Mouse (Mus musculus) midbrain, embryonic 11.5 days (tissue): ENCODE results near the gene Syngap1. TPM values are rescaled to one million over a fixed set of nuclear protein-coding genes. Genes with fewer than 3 reads are reported as not detected.

Source experiments
- ATAC-seq: fragments of 200-750 bp; cut with Nextera tagmentation; 2 replicates; pipeline ENCODE4 v1.8.0; 2017; ENCODE audit warnings: moderate TSS enrichment, moderate library complexity; ENCODE audit not compliant: low FRiP score
- DNase-seq: peaks from one replicate; pipeline ENCODE4 v3.0.0; 2015; ENCODE audit warnings: low spot score; ENCODE audit errors: missing footprints
- H3K27ac ChIP-seq: fragments of 300-500 bp; sonication (generic); 2 replicates; pipeline ENCODE4 v1.5.1; 2014; ENCODE audit warnings: low read depth, low read length
- H3K27me3 ChIP-seq: fragments of 300-500 bp; sonication (generic); 2 replicates; pipeline ENCODE4 v1.6.1; 2014; ENCODE audit warnings: mild to moderate bottlenecking, low read length, moderate library complexity, mixed read lengths; ENCODE audit not compliant: control insufficient read depth, insufficient read depth
- H3K36me3 ChIP-seq: fragments of 300-500 bp; sonication (generic); 2 replicates; pipeline ENCODE4 v1.6.1; 2014; ENCODE audit warnings: mild to moderate bottlenecking, low read length, moderate library complexity, mixed read lengths; ENCODE audit not compliant: control insufficient read depth, insufficient read depth
- H3K4me1 ChIP-seq: fragments of 300-500 bp; sonication (generic); 2 replicates; pipeline ENCODE4 v1.6.1; 2014; ENCODE audit warnings: low read length; ENCODE audit not compliant: control insufficient read depth, insufficient read depth
- H3K4me2 ChIP-seq: fragments of 300-500 bp; sonication (generic); 2 replicates; pipeline ENCODE4 v1.6.1; 2014; ENCODE audit warnings: mild to moderate bottlenecking, moderate library complexity
- H3K4me3 ChIP-seq: fragments of 300-500 bp; sonication (generic); 2 replicates; pipeline ENCODE4 v1.5.1; 2014; ENCODE audit warnings: low read depth, low read length
- H3K9ac ChIP-seq: fragments of 300-500 bp; sonication (generic); 2 replicates; pipeline ENCODE4 v1.6.1; 2014; ENCODE audit warnings: low read length
- H3K9me3 ChIP-seq: fragments of 300-500 bp; sonication (generic); 2 replicates; pipeline ENCODE4 v1.6.1; 2016; ENCODE audit warnings: low read length; ENCODE audit not compliant: control insufficient read depth
- WGBS: fragments of 180-500 bp; shearing (Covaris S2); extraction: QIAGEN DNeasy Blood & Tissue Kit; methylation state at CpG from one replicate; pipeline ENCODE4 v1.1.7; 2014; 5-methylcytosine and 5-hydroxymethylcytosine counted together
- polyA plus RNA-seq: library from polyadenylated mRNA; unstranded; fragments of >200 nt; fragmentation: Nextera tagmentation; extraction: Ambion mirVana; gene quantifications from 2 replicates; pipeline ENCODE4 v1.2.1, GENCODE M21; 2014

Gene Syngap1
- polyA plus RNA-seq, 1 experiment from 2014 or later = 2.3 TPM

DNA sequence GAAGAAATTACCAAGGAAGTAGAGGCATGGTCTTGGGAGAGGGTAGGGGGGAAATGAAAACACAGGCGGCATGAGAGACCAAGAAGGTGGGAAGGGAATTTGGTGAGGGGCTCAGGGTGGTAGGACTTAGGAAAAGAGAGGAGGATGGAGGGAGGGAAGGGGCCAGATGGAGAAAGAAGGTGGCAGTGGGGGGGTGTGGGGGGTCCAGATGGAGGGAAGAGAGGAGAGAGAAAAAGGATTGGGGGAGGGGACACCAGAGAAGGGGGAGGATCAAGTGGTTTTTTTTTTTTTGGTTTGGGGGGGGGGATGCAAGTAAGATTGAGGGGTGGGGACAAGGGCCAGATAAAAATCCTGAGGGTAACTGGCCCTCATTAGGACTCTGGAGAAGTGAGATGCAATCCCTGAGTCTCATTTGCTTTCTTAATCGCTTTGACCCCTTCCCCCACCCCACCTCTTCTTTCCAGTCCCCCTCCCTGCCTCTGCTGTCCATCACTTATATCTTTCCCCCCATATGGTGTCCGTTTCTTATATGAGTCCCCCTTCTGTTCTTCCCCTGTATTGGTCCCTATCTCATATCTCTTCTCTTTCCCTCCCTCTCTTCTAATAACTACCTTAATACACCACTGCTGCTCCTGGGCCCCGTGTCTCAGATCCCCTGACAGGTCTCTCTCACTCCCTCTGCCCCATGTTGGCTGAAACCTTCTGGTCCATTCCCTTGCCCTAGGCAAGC lies 953 bp downstream of the Syngap1 start:
- WGBS = 7% methylated on average over 4 of the region's 4 CpGs
- Histone ChIP-seq H3K36me3 (no peaks in the 10 kb centered on the region), H3K27me3 (no peaks in the 10 kb centered on the region), H3K4me3 (peak overlapping the region; percentile 37), H3K27ac (peak overlapping the region; percentile 88), H3K4me1 (peaks cover 43% of the 10 kb centered on the region), H3K9me3 (no peaks in the 10 kb centered on the region), H3K9ac (peak overlapping the region; percentile 74), H3K4me2 (peak overlapping the region; percentile 66)
- no peak for ATAC-seq
- peak; percentile 89 for DNase-seq

DNA sequence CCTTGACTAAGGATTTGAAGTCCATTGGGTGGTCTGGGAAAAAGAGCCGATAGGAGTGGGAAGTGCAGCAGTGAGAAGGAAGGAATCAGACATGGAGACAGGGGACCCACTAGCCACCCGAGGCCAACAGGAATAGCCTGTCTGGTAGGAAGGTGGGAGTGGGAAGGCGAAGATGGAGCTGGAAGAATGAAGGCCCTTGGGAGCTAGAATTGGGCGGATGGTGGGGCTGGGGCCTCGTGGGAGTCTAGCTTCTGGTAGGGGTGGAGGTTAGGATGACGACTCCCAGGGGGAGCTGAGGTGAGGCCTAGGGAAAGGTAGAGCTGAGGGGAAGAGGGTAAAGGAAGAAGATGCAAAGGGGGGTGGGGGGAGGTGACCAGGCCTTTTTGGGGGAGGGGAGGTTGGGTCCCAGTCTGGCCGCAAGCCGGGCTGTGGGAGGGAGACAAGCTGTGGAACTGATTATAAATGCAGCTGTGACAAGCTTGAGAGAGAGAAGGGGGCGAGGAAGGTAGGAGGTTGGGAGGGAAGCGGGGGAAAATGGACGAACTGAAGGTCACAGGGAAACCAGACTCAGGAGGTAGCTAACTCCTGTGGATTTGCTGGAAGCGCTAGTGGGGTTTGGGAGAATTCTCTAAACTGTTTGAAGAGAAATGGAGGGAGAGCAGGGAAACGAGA lies 4.9 kb downstream of the Syngap1 start:
- H3K27me3 ChIP-seq = no peaks in the 10 kb centered on the region
- peak overlapping the region; percentile 71 for H3K9ac ChIP-seq
- peak overlapping the region; percentile 78 for H3K4me2 ChIP-seq
- peaks cover 53% of the 10 kb centered on the region for H3K4me1 ChIP-seq
- H3K27ac ChIP-seq = peak overlapping the region; percentile 52
- no peaks in the 10 kb centered on the region for H3K9me3 ChIP-seq
- 19% methylated on average over 13 of the region's 13 CpGs for WGBS
- peak overlapping the region; percentile 28 for H3K4me3 ChIP-seq
- ATAC-seq (no peak), DNase-seq (peak; percentile 83)
- no peaks in the 10 kb centered on the region for H3K36me3 ChIP-seq

- Histone ChIP-seq H3K9ac (peak overlapping the region; percentile 71), H3K27me3 (no peaks in the 10 kb centered on the region), H3K4me3 (peak overlapping the region; percentile 28), H3K27ac (peak overlapping the region; percentile 52), H3K4me1 (peaks cover 57% of the 10 kb centered on the region), H3K9me3 (no peaks in the 10 kb centered on the region), H3K4me2 (peak overlapping the region; percentile 78), H3K36me3 (no peaks in the 10 kb centered on the region)
- peak; percentile 36 for ATAC-seq
- peak; percentile 94 for DNase-seq
- WGBS = under 1% methylated on average over 35 of the region's 37 CpGs
These were observed 5.5 kb downstream of the Syngap1 start for GRCm38 (mm10) chr17:26946567-26946966.

DNA sequence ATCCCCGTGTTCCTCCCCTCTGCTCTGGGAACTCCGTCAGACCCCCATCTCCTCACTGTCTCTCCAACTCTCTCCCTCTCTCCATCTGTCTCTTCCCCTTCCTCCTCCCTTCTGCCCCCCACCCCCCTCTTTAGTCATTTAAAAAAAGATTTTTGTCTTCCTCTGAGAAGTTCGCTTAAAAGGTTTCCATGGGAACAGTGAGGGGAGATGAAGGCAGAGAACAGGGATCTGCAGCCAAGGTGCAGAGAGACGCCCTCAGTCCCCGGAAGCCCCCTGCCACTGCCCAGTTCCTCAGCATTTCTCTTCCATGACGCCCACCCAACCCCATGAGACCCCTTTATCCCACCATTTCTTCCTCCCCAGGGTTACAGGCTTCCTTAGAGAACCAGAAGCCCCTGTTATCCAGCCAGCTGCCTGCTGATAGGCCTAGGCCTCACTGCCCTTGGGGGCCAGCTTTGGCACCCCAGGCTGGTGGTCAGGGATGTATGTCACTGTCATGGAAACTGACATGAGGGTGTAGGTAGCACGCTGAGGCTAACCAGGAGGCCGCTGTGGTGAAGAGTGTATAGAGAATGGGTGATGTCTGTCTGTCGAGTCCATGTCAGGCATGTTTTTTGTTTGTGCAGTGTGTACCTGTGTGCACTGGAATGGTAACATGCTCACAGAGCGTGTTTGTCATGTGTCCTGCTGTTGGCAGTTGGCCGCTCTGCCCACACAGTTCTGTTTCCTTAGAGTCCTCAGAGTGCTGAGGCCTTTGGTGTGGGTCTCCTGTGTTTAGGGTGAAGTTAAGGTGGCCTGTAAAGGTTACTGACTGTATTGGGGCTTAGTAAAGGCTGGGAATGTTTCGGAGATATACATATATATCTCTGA lies 6.4 kb downstream of the Syngap1 start:
- ATAC-seq (no peak), DNase-seq (peak; percentile 91)
- no peaks in the 10 kb centered on the region for H3K27me3 ChIP-seq
- H3K9me3 ChIP-seq = no peaks in the 10 kb centered on the region
- no peaks in the 10 kb centered on the region for H3K36me3 ChIP-seq
- WGBS = 26% methylated on average over 12 of the region's 12 CpGs
- H3K4me3 ChIP-seq = peak overlapping the region; percentile 28
- H3K4me2 ChIP-seq = peak overlapping the region; percentile 78
- peaks cover 60% of the 10 kb centered on the region for H3K4me1 ChIP-seq
- peak overlapping the region; percentile 52 for H3K27ac ChIP-seq
- H3K9ac ChIP-seq = peak overlapping the region; percentile 71; the same call in 1 of the 2 replicates

DNA sequence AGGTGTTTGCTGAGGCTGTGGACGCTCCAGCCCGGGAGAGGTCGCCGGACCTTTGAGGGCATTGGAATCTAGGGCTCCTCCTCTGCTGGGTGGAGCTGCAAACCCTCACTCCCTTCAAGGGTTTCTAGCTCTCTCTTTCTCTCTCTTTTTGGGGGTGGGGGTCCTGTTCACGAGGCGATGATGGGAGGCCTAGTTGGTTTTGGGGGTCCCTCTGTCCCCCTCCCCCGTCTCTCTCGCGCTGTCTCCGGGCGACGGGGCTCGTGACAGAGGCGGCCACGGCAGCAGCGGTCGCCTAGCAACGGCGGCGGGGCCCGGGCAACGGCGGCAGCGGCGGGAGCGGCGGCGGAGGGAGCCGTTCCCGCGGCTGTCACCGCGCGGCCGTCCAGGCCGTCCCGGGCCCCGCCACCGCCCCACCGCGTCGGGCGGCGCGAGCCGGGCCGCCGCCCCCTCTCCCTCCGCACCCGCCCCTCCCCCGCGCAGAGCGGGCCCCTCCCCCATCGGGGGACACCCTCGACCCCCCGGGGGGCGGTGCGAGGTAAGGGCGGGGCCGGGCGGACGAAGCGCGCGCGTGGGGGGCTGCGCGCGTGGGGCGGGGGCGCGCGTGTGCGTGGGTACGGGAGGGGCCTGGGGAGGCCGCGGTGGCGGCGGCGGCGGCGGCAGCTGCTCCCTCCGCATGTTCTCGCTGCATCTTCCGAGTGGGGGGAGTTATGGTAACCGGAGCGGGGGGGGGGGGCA lies 7.4 kb downstream of the Syngap1 start:
- Histone ChIP-seq H3K4me1 (peaks cover 70% of the 10 kb centered on the region), H3K4me2 (peak overlapping the region; percentile 100), H3K4me3 (peak overlapping the region; percentile 79), H3K36me3 (no peaks in the 10 kb centered on the region), H3K27me3 (no peaks in the 10 kb centered on the region), H3K9me3 (no peaks in the 10 kb centered on the region), H3K9ac (peak overlapping the region; percentile 82), H3K27ac (peak overlapping the region; percentile 69)
- WGBS = 0% methylated on average over 16 of the region's 87 CpGs
- ATAC-seq = no peak
- DNase-seq = peak; percentile 95

DNA sequence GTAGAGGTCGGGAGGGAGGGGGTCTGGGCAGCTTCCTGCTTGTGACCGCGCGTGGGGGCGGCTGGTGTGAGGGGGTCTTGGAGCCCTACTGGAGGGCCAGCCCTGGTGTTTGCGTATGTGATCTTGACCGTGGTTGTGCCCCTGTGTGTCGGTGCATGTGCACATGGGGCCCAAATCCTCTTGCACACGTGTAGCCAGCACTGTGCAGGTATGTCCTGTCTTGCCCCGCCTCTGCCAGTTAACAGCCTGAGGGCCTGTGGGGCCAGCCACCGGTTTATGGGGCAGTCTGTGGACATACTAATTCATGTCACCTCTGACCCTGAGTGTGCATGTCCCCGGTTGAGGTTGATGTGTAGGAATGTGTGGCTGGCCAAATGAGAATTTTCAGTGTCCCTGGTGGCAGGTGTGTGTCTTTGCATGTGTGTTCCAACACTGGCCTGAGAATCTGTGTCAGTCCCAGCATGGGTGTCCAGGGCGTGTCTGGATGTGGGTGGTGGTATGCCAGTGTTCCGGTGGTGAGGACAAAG lies 8.1 kb downstream of the Syngap1 start:
- H3K27me3 ChIP-seq = no peaks in the 10 kb centered on the region
- DNase-seq = peak; percentile 92

GRCm38 (mm10) chr17:26949866-26950265 lies 8.8 kb downstream of the Syngap1 start:
- Histone ChIP-seq H3K4me2 (peak overlapping the region; percentile 100), H3K27me3 (no peaks in the 10 kb centered on the region), H3K27ac (no peak overlapping the region), H3K4me1 (peaks cover 76% of the 10 kb centered on the region), H3K4me3 (no peak overlapping the region), H3K9ac (no peak overlapping the region), H3K36me3 (no peaks in the 10 kb centered on the region), H3K9me3 (no peaks in the 10 kb centered on the region)
- no peak for ATAC-seq
- no peak for DNase-seq
- 25% methylated on average over 5 of the region's 5 CpGs for WGBS

More for the DNA sequence above, 8.1 kb downstream of the Syngap1 start:
- WGBS = 5% methylated on average over 13 of the region's 14 CpGs
- Histone ChIP-seq H3K36me3 (no peaks in the 10 kb centered on the region), H3K4me3 (peak overlapping the region; percentile 79), H3K27ac (peak overlapping the region; percentile 69), H3K9ac (peak overlapping the region; percentile 82), H3K4me1 (peaks cover 76% of the 10 kb centered on the region), H3K4me2 (peak overlapping the region; percentile 100), H3K9me3 (no peaks in the 10 kb centered on the region)
- ATAC-seq = peak; percentile 12; the same call in 1 of the 2 replicates

GRCm38 (mm10) chr17:26950560-26951288 lies 9.7 kb downstream of the Syngap1 start:
- Histone ChIP-seq H3K27me3 (no peaks in the 10 kb centered on the region), H3K4me2 (peak overlapping the region; percentile 82), H3K9ac (peak overlapping the region; percentile 54), H3K27ac (peak overlapping the region; percentile 59), H3K9me3 (no peaks in the 10 kb centered on the region), H3K4me1 (peaks cover 72% of the 10 kb centered on the region), H3K4me3 (peak overlapping the region; percentile 41), H3K36me3 (no peaks in the 10 kb centered on the region)
- ATAC-seq = no peak
- peak; percentile 81 for DNase-seq
- 31% methylated on average over 7 of the region's 7 CpGs for WGBS
